Mouse (Mus musculus) bone marrow, adult 2 months (tissue): ENCODE results near the gene Zfyve1.

Source experiments
- CTCF ChIP-seq: fragments of 200-500 bp; IDR thresholded peaks from 2 replicates; pipeline ENCODE4 v1.5.1; 2011; ENCODE audit warnings: low read length, control low read depth; ENCODE audit not compliant: control insufficient read depth, insufficient read depth
- POLR2A ChIP-seq: fragments of 200-500 bp; IDR thresholded peaks from 2 replicates; pipeline ENCODE4 v1.6.1; 2011; ENCODE audit warnings: low read depth, mild to moderate bottlenecking, control low read depth, low read length, borderline replicate concordance; ENCODE audit not compliant: control insufficient read depth

DNA sequence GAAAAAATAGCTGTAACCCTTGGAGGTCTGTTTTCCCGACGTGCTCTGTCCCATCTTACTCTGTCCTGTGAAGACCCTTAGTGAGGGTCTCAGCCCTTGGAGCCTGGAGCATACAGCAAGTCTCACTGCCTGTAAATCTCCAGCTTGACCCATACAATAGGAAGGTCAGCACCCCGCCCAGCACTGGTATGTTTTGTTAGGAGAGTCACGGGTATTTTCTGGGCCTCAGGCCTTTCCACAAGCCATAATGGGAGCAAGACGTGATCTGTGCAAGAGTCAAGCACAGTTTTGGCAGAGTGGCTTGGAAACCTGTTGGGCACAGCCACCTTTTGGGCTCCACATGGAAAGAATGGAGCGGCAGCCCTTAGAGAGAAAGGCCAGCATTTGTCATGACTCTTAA, 69.2 kb downstream of the Zfyve1 start:
- TF ChIP-seq CTCF, result no peak
- TF ChIP-seq POLR2A, result no peak
